Mouse (Mus musculus) forebrain, embryonic 14.5 days (tissue): Measurements from ENCODE around the gene Olfr690. TPM values are rescaled to one million over a fixed set of nuclear protein-coding genes. Genes with fewer than 3 reads are reported as not detected.
A peak's percentile ranks its signal among the peaks of the same experiment; 100 is the strongest.
"Not testable (repeated sequence)": the region's sequence is repeated elsewhere in the genome, so short reads cannot be mapped to it uniquely, and the experiment has no call there.

Source experiments
- ATAC-seq: fragments of 200-750 bp; cut with Nextera tagmentation; 2 replicates; pipeline ENCODE4 v1.8.0; 2017; ENCODE audit warnings: mild to moderate bottlenecking, moderate library complexity
- DNase-seq: peaks from one replicate; pipeline ENCODE4 v3.0.0-alpha.2; 2015; ENCODE audit warnings: low spot score
- H3K27ac ChIP-seq: fragments of 300-500 bp; sonication (generic); 2 replicates; pipeline ENCODE4 v1.5.1; 2014; ENCODE audit warnings: low read depth, mild to moderate bottlenecking, control low read depth, low read length, moderate library complexity
- H3K27me3 ChIP-seq: fragments of 300-500 bp; sonication (generic); replicated peaks from 2 replicates; pipeline ENCODE4 v1.6.1; 2014; ENCODE audit warnings: low read length, control low read depth, mixed read lengths; ENCODE audit not compliant: control insufficient read depth, insufficient read depth
- H3K36me3 ChIP-seq: fragments of 300-500 bp; sonication (generic); 2 replicates; pipeline ENCODE4 v1.6.1; 2014; ENCODE audit warnings: low read length, control low read depth; ENCODE audit not compliant: control insufficient read depth, insufficient read depth
- H3K4me1 ChIP-seq: fragments of 300-500 bp; sonication (generic); 2 replicates; pipeline ENCODE4 v1.6.1; 2014; ENCODE audit warnings: antibody characterized with exemption, low read length, control low read depth; ENCODE audit not compliant: control insufficient read depth, insufficient read depth
- H3K4me2 ChIP-seq: fragments of 300-500 bp; sonication (generic); 2 replicates; pipeline ENCODE4 v1.6.1; 2014; ENCODE audit warnings: mild to moderate bottlenecking, control low read depth, low read length
- H3K4me3 ChIP-seq: fragments of 300-500 bp; sonication (generic); 2 replicates; pipeline ENCODE4 v1.5.1; 2014; ENCODE audit warnings: low read depth, low read length, control low read depth
- H3K9ac ChIP-seq: fragments of 300-500 bp; sonication (generic); 2 replicates; pipeline ENCODE4 v1.6.1; 2014; ENCODE audit warnings: mild to moderate bottlenecking, low read length, control low read depth, moderate library complexity
- H3K9me3 ChIP-seq: fragments of 300-500 bp; sonication (generic); replicated peaks from 2 replicates; pipeline ENCODE4 v1.6.1; 2016; ENCODE audit warnings: low read length, control low read depth, mixed read lengths; ENCODE audit not compliant: control insufficient read depth
- WGBS: fragments of 180-500 bp; shearing (Covaris S2); extraction: QIAGEN DNeasy Blood & Tissue Kit; methylation state at CpG from one replicate; pipeline ENCODE4 v1.1.7; 2014; 5-methylcytosine and 5-hydroxymethylcytosine counted together
- polyA plus RNA-seq: library from polyadenylated mRNA; unstranded; fragments of >200 nt; fragmentation: Nextera tagmentation; extraction: Ambion mirVana; gene quantifications from 2 replicates; pipeline ENCODE4 v1.2.1, GENCODE M21; 2014

Olfr690 gene
- polyA plus RNA-seq, 1 experiment from 2014 or later, result not detected

DNA sequence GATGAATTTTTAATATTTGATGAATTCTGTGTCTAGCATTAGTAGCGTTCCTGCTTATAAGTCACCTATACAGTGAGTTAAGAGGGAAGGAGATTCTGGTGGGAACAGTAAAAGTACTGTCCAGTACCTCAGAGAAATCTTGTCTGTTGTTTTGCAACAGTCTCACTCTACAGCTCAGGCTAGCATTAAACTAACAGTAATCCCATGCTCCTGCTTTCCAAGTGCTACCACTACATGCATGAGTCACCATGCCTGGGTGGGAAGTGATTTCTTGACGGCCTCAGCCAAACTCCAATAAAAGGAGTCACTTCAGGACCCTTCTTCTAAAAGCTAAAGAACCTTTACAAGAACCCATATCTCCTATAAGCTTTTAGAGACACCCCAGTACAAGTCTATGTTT lies 27.8 kb upstream of the Olfr690 start:
- Histone ChIP-seq H3K4me2 (no peak overlapping the region), H3K36me3 (no peaks in the 10 kb centered on the region), H3K27me3 (no peaks in the 10 kb centered on the region), H3K27ac (no peak overlapping the region), H3K9me3 (no peaks in the 10 kb centered on the region), H3K9ac (no peak overlapping the region), H3K4me1 (no peaks in the 10 kb centered on the region), H3K4me3 (no peak overlapping the region)
- 85% methylated on average over 2 of the region's 2 CpGs for WGBS
- no peak for DNase-seq
- no peak for ATAC-seq

DNA sequence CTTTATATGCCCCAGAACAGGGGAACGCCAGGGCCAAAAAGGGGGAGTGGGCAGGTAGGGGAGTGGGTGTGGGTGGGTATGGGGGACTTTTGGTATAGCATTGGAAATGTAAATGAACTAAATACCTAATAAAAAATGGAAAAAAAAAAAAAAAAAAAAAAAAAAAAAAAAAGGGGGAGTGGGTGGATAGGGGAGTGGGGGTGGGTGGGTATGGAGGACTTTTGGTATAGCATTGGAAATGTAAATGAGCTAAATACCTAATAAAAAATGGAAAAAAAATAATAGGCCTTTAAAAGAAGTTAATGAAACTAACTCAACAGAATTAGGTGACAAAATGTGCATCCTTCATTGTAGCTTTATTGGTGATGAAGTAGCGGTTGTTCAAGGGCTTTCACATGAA lies 22.6 kb upstream of the Olfr690 start:
- peak; percentile 66; the same call in 1 of the 2 replicates for ATAC-seq
- H3K9ac ChIP-seq, DNase-seq, H3K4me1 ChIP-seq, H3K27me3 ChIP-seq, H3K36me3 ChIP-seq, H3K9me3 ChIP-seq, H3K27ac ChIP-seq, H3K4me2 ChIP-seq, H3K4me3 ChIP-seq: not testable (repeated sequence)
- 91% methylated on average over 1 of the region's 2 CpGs for WGBS

DNA sequence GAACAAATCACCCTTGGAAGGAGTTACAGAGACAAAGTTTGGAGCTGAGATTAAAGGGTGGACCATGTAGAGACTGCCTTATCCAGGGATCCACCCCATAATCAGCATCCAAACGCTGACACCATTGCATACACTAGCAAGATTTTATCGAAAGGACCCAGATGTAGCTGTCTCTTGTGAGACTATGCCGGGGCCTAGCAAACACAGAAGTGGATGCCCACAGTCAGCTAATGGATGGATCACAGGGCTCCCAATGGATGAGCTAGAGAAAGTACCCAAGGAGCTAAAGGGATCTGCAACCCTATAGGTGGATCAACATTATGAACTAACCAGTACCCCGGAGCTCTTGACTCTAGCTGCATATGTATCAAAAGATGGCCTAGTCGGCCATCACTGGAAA lies 22.2 kb upstream of the Olfr690 start:
- DNase-seq, H3K27me3 ChIP-seq, H3K4me3 ChIP-seq, ATAC-seq, H3K36me3 ChIP-seq, H3K4me2 ChIP-seq, H3K27ac ChIP-seq, H3K9me3 ChIP-seq, H3K9ac ChIP-seq, H3K4me1 ChIP-seq: not testable (repeated sequence)
- WGBS, result no CpG with 5 or more reads among the region's 5 CpGs

DNA sequence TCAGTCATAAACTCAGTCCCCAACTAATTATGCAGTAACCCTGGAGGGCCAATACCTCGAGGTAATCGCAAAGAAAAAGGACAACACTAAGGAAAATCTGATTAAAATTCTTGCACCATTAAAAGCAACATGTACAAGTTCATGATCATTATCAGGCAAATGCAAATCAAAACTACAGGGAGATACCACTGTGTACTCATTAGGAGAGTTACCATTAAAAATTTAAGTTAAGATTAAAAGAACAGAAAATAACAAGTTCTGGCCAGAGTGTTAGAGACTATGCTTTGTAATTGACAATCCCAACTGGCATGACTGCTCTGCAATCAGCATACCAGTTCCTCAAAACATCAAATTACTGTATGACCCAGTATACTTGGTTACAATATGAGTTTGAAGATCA lies 8.8 kb upstream of the Olfr690 start:
- WGBS, result 72% methylated on average over 2 of the region's 2 CpGs
- H3K4me1 ChIP-seq, result no peaks in the 10 kb centered on the region
- H3K27ac ChIP-seq, result no peak overlapping the region
- no peak overlapping the region for H3K4me2 ChIP-seq
- DNase-seq (no peak), ATAC-seq (no peak)
- no peaks in the 10 kb centered on the region for H3K36me3 ChIP-seq
- H3K4me3 ChIP-seq, result no peak overlapping the region
- no peaks in the 10 kb centered on the region for H3K9me3 ChIP-seq
- no peaks in the 10 kb centered on the region for H3K27me3 ChIP-seq
- H3K9ac ChIP-seq, result no peak overlapping the region

DNA sequence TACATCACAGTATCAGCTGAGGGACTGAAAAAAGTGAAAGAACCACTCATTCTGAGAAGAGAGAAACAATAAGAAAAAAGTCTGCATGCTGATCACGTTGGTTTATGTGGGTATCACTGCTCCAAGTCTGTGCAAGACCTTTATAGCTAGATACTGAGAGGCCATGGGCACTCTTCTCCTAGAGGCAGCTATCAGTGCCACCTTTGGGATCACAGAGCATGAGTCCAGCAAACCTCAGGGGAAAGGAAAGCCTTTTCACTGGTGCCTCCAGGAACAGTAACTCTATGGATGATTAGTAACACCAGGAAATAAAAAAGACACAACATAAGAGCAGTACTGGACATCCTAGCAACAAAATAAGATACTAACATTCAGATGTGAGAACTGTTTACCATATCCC lies 8.3 kb upstream of the Olfr690 start, which contains the start of gene Olfr691:
Olfr691 (minus strand) TSS at position 101 of the 400 bp plus-strand sequence.
- H3K4me3 ChIP-seq, result no peak within 1 kb of the TSS
- H3K4me2 ChIP-seq, result no peak within 1 kb of the TSS
- DNase-seq (no peak), ATAC-seq (no peak)
- H3K9ac ChIP-seq, result no peak within 1 kb of the TSS
- 43% methylated on average over 1 of the region's 1 CpGs for WGBS
- no peak within 1 kb of the TSS for H3K27ac ChIP-seq
- H3K27me3 ChIP-seq, result no peaks in the 10 kb centered on the region
- no peaks in the 10 kb centered on the region for H3K4me1 ChIP-seq
- H3K36me3 ChIP-seq, result no peaks in the 10 kb centered on the region
- H3K9me3 ChIP-seq, result no peaks in the 10 kb centered on the region

DNA sequence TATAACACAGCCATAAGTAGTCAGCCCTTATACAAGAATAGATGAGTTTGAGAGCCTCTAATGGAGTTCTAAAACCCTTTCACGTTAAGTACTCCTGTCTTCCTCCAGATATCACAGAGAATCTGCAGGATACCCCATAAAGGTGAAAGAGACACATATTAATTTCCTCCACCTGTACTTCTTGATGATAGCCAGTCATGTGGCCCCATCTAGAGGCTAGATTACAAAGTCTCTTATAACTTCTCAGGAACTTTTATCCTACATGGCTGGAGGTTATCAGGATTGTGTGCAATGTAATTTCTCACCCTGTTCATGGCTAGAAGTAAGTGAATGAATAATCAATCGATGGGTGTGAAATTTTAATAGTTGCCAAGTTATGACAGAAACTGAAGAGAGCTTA lies 8.6 kb downstream of the Olfr690 start:
- Histone ChIP-seq H3K9ac (no peak overlapping the region), H3K4me2 (no peak overlapping the region), H3K9me3 (no peaks in the 10 kb centered on the region), H3K36me3 (no peaks in the 10 kb centered on the region), H3K27ac (no peak overlapping the region), H3K4me3 (no peak overlapping the region), H3K4me1 (no peaks in the 10 kb centered on the region), H3K27me3 (no peaks in the 10 kb centered on the region)
- ATAC-seq, result no peak
- DNase-seq, result no peak
- 84% methylated on average over 2 of the region's 2 CpGs for WGBS

DNA sequence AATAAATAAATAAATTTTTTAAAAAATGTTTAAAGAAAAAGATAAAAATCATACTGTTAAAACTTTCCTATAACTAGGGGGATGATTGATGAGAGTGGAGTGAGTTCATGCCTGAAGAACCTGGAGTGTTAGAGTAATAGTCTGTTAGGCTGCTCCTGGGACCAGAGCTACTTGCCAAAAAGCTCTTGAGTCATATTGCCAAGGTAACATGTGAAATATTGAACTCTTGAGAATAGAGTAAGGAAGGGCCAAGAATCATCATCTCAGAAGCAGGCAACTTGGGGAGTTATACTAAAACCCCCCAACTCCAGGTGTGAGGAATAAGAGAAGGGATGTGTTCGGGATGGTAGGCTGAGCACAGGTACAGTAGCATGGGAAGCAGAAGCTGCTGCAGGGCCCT lies 23.0 kb downstream of the Olfr690 start, which contains the start of gene Olfr689:
Olfr689 (plus strand) TSS at position 301 of the 400 bp plus-strand sequence.
- DNase-seq (no peak), ATAC-seq (no peak)
- Histone ChIP-seq H3K27ac (no peak within 1 kb of the TSS), H3K4me3 (no peak within 1 kb of the TSS), H3K27me3 (no peaks in the 10 kb centered on the region), H3K9ac (no peak within 1 kb of the TSS), H3K9me3 (no peaks in the 10 kb centered on the region), H3K4me1 (no peaks in the 10 kb centered on the region), H3K4me2 (no peak within 1 kb of the TSS), H3K36me3 (no peaks in the 10 kb centered on the region)
- WGBS, result 76% methylated on average over 1 of the region's 1 CpGs

DNA sequence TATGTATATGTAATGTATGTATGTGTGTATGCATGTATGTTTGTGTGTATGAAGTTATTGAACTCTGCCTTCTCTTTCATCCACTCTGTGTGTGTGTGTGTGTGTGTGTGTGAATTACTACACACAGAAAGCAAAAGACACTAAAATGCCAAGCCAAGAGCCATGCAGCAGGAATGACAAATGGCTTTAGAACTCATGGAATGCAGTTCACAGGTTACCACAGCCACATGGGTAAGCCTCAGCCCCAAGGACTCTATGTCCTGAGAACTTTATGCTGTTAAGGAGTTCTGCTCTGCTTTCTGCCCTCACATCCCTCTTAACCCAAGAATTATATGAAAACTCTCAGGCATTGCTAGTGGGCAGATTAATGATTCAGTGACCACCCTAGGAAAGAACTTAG lies 43.9 kb downstream of the Olfr690 start:
- ATAC-seq, result no peak

DNA sequence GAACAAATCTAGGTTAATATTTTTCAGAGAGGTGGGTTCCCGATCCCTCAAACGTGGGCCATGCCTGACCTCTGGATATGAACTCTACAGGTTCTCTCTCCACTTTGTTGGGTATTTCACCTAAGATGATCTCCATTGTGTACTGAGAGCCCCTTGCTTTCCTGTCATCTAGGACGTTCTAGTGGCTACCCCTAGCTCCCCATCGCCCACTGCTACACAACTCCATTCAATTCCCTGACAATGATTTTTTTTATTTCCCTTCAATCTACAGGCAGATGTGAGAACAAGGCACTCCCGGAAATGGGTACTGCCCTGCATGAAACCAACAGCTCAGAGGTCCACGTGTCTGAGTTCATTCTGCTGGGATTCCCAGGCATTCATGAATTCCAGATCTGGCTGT lies 46.1 kb downstream of the Olfr690 start, which contains the start of gene Olfr688:
Olfr688 (plus strand) TSS at position 301 of the 400 bp plus-strand sequence.
- no peak for ATAC-seq
- no peak within 1 kb of the TSS for H3K9ac ChIP-seq
- WGBS, result 73% methylated on average over 6 of the region's 6 CpGs

More for the DNA sequence above, 43.9 kb downstream of the Olfr690 start:
- Histone ChIP-seq H3K36me3 (no peaks in the 10 kb centered on the region), H3K4me1 (no peaks in the 10 kb centered on the region), H3K27me3 (no peaks in the 10 kb centered on the region), H3K9ac (no peak overlapping the region), H3K4me2 (no peak overlapping the region), H3K9me3 (no peaks in the 10 kb centered on the region), H3K27ac (no peak overlapping the region), H3K4me3 (no peak overlapping the region)
- no peak for DNase-seq

More for the DNA sequence above, 46.1 kb downstream of the Olfr690 start, which contains the start of gene Olfr688:
- Histone ChIP-seq H3K27ac (no peak within 1 kb of the TSS), H3K9me3 (no peaks in the 10 kb centered on the region), H3K4me2 (no peak within 1 kb of the TSS), H3K4me3 (no peak within 1 kb of the TSS), H3K27me3 (no peaks in the 10 kb centered on the region), H3K36me3 (no peaks in the 10 kb centered on the region), H3K4me1 (no peaks in the 10 kb centered on the region)
- DNase-seq, result no peak
